Mouse (Mus musculus) MN1 (cell line): Measurements from ENCODE around the gene Dnajc12.
A peak's percentile ranks its signal among the peaks of the same experiment; 100 is the strongest.
"Not testable (repeated sequence)": the region's sequence is repeated elsewhere in the genome, so short reads cannot be mapped to it uniquely, and the experiment has no call there.

Experiments
- DNase-seq: peaks from one replicate; pipeline ENCODE4 v3.0.0-alpha.2; 2016; ENCODE audit warnings: low spot score

Gene Dnajc12

GRCm38 (mm10) chr10:63429785-63430305 lies 47.6 kb downstream of the Dnajc12 start, which contains the start of gene Ctnna3:
Gene Ctnna3 (plus strand): TSS chr10:63430098.
- DNase-seq = peak; percentile 95

DNA sequence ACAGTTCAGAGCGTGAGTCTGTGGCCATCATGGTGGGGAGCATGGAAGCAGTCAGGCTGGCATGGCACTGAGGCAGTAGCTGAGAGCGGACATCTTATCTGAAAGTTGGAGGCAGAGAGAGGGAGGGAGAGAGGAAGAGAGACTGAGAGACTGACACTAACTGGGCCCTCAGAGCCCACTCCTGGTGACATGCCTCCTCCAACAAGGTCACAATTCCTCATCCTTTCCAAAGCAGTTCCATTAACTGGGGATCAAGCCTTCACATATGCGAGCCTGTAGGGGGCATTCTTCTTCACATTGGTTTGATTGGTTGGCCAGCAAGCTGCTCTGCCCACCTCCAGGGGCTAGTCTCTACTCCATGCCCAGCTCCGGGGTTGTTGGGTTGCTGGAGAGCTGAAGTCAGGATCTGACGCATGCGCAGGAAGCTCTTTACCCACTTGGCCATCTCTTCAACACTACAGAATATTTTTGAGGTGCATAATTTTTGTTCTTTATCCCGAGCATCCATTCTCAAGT lies 49.0 kb downstream of the Dnajc12 start:
- no peak for DNase-seq

DNA sequence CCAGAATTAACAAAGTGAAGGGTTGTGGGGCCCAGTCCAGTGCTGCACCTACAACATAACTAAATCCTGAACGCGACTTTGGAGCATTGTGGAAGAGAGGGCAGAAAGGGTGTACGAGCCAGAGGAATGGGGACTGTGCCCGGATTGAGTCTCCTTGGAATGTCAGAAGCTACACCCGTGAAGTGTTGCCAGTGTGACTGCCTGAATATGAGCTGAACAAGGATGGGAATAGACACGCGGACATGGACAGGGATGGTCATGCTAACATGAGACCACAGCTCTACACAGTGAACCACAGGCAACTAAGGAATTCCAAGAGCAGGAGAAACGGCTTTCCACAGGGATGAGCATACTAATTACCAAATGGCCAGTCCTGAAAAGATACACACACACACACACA lies 49.9 kb downstream of the Dnajc12 start:
- no peak for DNase-seq

GRCm38 (mm10) chr10:63432887-63433286 lies 50.6 kb downstream of the Dnajc12 start:
- DNase-seq = no peak

GRCm38 (mm10) chr10:63438736-63439262 lies 56.6 kb downstream of the Dnajc12 start:
- no peak for DNase-seq

GRCm38 (mm10) chr10:63439694-63440228 lies 57.5 kb downstream of the Dnajc12 start:
- DNase-seq = no peak

- DNase-seq = not testable (repeated sequence)
These were observed 62.6 kb downstream of the Dnajc12 start for GRCm38 (mm10) chr10:63444602-63445387.

GRCm38 (mm10) chr10:63453926-63454325 lies 71.7 kb downstream of the Dnajc12 start:
- no peak for DNase-seq

DNA sequence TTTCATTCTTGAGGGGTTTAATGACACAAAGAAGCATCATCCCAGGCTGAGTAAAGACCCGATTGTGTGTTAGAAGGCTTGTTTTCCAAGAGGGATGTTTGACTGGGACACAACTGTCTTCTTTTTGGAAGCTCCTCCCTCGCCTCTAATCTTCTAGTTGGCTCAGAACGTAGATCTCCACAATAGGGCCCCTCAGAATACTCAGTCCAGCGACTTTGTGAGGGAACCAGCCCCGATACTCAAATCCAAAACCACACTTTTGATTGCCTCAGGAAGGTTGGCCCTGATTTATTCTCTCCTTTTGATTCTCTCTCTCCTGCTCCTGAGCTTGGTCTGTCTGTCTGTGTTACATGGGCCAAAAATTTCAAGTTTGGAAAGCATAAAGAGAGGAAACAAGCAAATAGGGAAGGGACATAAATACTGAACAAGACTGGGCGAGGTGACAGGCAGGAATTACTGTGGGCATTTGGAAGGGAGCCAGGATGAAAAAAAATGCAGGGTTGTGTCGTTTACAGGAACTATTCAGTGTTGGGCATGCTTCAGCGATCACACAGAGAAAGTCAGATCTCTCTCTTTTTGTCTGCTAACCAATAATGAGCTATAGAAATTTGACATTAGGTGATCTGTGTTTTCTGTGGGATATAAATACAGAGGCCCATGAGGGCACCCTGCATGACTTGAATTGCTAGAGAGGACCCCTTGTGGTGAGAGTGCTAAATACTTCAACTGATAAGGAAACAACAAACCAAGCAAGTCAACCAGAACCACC lies 73.1 kb downstream of the Dnajc12 start:
- no peak for DNase-seq

GRCm38 (mm10) chr10:63457292-63458128 lies 75.3 kb downstream of the Dnajc12 start:
- DNase-seq = no peak
